In genomic region chr5:64224735-64225425, GRCm38 (mm10) we compare ENCODE assay signal across 7 mouse cellular contexts.
DNase-seq lines count a peak whose midpoint lies in the region; ATAC-seq and TF ChIP-seq lines count a peak whose summit lies in the region.

No protein-coding gene starts in this region.

- H3K4me2 ChIP-seq in forebrain, embryonic 16.5 days (ENCODE audit: low read length): no peak overlapping the region
- no peak overlapping the region for H3K4me2 ChIP-seq in midbrain, postnatal 0 days (ENCODE audit: low read depth, low read length, poor library complexity, severe bottlenecking)

- H3K27ac ChIP-seq in forebrain, embryonic 16.5 days (ENCODE audit: low read length): peak overlapping the region; percentile 34
- no peak overlapping the region for H3K27ac ChIP-seq in midbrain, postnatal 0 days (ENCODE audit: low read depth, low read length)

- no peaks in the 10 kb centered on the region for H3K27me3 ChIP-seq in forebrain, embryonic 16.5 days (replicated peaks; ENCODE audit: control insufficient read depth, insufficient read depth, low read length)
- no peaks in the 10 kb centered on the region for H3K27me3 ChIP-seq in midbrain, postnatal 0 days (ENCODE audit: insufficient read depth, low read length)

- peak; percentile 49 for DNase-seq in layer of hippocampus, adult 9-10 months (ENCODE audit: low spot score)
- no peak for DNase-seq in layer of hippocampus, postnatal 10 days (ENCODE audit: low spot score in 2 of 2)
- DNase-seq in adipocyte (ENCODE audit: low spot score): peak; percentile 29
- peak; percentile 56 for DNase-seq in midbrain, postnatal 0 days (ENCODE audit: low spot score)
- DNase-seq in thymus, postnatal 0 days (ENCODE audit: low spot score): no peak
- no peak for DNase-seq in cerebellum, adult 9-10 months

- H3K4me3 ChIP-seq in forebrain, embryonic 16.5 days (replicated peaks; ENCODE audit: low read length): no peak overlapping the region
- no peak overlapping the region for H3K4me3 ChIP-seq in midbrain, postnatal 0 days (ENCODE audit: low read depth, low read length)

- no peak for TF ChIP-seq CTCF in midbrain, postnatal 0 days (IDR thresholded peaks at IDR 0.05)

- WGBS in forebrain, embryonic 16.5 days: 34% methylated on average over 9 of the region's 9 CpGs
- WGBS in midbrain, postnatal 0 days: 63% methylated on average over 9 of the region's 9 CpGs

- no peaks in the 10 kb centered on the region for H3K9me3 ChIP-seq in forebrain, embryonic 16.5 days (ENCODE audit: control insufficient read depth, low read length)
- no peaks in the 10 kb centered on the region for H3K9me3 ChIP-seq in midbrain, postnatal 0 days (ENCODE audit: low read length)

- H3K36me3 ChIP-seq in forebrain, embryonic 16.5 days (ENCODE audit: control insufficient read depth, insufficient read depth): no peaks in the 10 kb centered on the region
- no peaks in the 10 kb centered on the region for H3K36me3 ChIP-seq in midbrain, postnatal 0 days (ENCODE audit: insufficient read depth, low read length)

- peak; percentile 76 for ATAC-seq in forebrain, embryonic 16.5 days
- ATAC-seq in midbrain, postnatal 0 days (ENCODE audit: low FRiP score): no peak

- H3K9ac ChIP-seq in forebrain, embryonic 16.5 days (replicated peaks; ENCODE audit: low read depth, low read length): no peak overlapping the region
- H3K9ac ChIP-seq in midbrain, postnatal 0 days (replicated peaks; ENCODE audit: low read length, poor library complexity, severe bottlenecking): no peak overlapping the region

- peaks cover 12% of the 10 kb centered on the region for H3K4me1 ChIP-seq in forebrain, embryonic 16.5 days (replicated peaks; ENCODE audit: control insufficient read depth, insufficient read depth, low read length)
- no peaks in the 10 kb centered on the region for H3K4me1 ChIP-seq in midbrain, postnatal 0 days (ENCODE audit: insufficient read depth, low read length)

Comparison
In these comparisons a context has a peak if more than half of its experiments do, and no peak if none do; other contexts are left out.
1. DNase-seq: peak in layer of hippocampus, adult 9-10 months (single experiment), adipocyte (single experiment) and midbrain, postnatal 0 days (single experiment); none in layer of hippocampus, postnatal 10 days (0 of 2), thymus, postnatal 0 days (single experiment) and cerebellum, adult 9-10 months (single experiment).